Mouse (Mus musculus): ENCODE results near the gene Mogat2. TPM values are rescaled to one million over a fixed set of nuclear protein-coding genes. Genes with fewer than 3 reads are reported as not detected.

Gene Mogat2
- polyA plus RNA-seq, 1 experiment from 2014 or later: 1.3 TPM

DNA sequence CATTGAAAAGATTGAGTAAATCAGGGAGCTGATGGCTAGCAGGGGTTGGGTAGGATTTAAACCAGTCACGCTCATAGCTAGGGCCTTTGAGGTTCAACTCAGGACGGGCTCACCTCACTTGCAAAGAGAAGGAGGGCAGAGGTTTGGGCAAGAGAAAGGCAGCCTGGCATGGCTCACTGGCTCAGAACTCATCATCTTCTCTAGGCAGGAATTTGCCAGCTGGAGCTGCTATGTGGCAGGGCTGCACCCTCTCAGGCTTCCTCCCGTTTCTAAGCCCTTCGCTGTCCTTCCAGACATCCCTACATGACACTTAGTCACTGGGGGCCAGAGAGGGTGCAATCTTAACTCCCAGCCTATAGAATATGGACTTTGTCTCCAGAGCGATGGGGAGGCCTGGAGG lies 51.0 kb downstream of the Mogat2 start:
- no peak overlapping the region for H3K9ac ChIP-seq
- H3K4me3 ChIP-seq: no peak overlapping the region
- no peaks in the 10 kb centered on the region for H3K36me3 ChIP-seq
- H3K9me3 ChIP-seq: no peaks in the 10 kb centered on the region
- 0 out of 2 replicates have a peak, but pooled peaks cover 7% of the 10 kb centered on the region for H3K4me1 ChIP-seq (replicated peaks)
- WGBS: 84% methylated on average over 5 of the region's 5 CpGs
- H3K27ac ChIP-seq (replicated peaks): no peak overlapping the region
- ATAC-seq (ENCODE audit: low FRiP score, low read depth): no peak
- no peak overlapping the region for H3K4me2 ChIP-seq
- H3K27me3 ChIP-seq: 0 out of 2 replicates have a peak, but pooled peaks cover 4% of the 10 kb centered on the region

- 88% methylated on average over 3 of the region's 3 CpGs for WGBS
Measured at GRCm38 (mm10) chr7:99185405-99185804, 53.0 kb downstream of the Mogat2 start.

GRCm38 (mm10) chr7:99183751-99184150 lies 54.7 kb downstream of the Mogat2 start:
- H3K27ac ChIP-seq (replicated peaks): no peak overlapping the region
- H3K36me3 ChIP-seq: no peaks in the 10 kb centered on the region
- peaks cover 16% of the 10 kb centered on the region; the same call in 1 of the 2 replicates for H3K4me1 ChIP-seq (replicated peaks)
- no peaks in the 10 kb centered on the region for H3K9me3 ChIP-seq
- ATAC-seq (ENCODE audit: low FRiP score, low read depth): no peak
- H3K9ac ChIP-seq: no peak overlapping the region
- H3K4me3 ChIP-seq: no peak overlapping the region
- H3K27me3 ChIP-seq: 0 out of 2 replicates have a peak, but pooled peaks cover 4% of the 10 kb centered on the region
- WGBS: 73% methylated on average over 6 of the region's 6 CpGs
- H3K4me2 ChIP-seq: peak overlapping the region; percentile 82; the same call in 1 of the 2 replicates

More at GRCm38 (mm10) chr7:99185405-99185804, 53.0 kb downstream of the Mogat2 start:
- no peak for ATAC-seq (ENCODE audit: low FRiP score, low read depth)
- Histone ChIP-seq H3K4me1 (replicated peaks) (peaks cover 16% of the 10 kb centered on the region; the same call in 1 of the 2 replicates), H3K27ac (replicated peaks) (no peak overlapping the region), H3K9me3 (no peaks in the 10 kb centered on the region), H3K4me2 (no peak overlapping the region), H3K27me3 (0 out of 2 replicates have a peak, but pooled peaks cover 4% of the 10 kb centered on the region), H3K4me3 (no peak overlapping the region), H3K9ac (no peak overlapping the region), H3K36me3 (no peaks in the 10 kb centered on the region)

- peak within 1 kb of the TSS; percentile 56 for H3K4me3 ChIP-seq
- under 1% methylated on average over 63 of the region's 63 CpGs for WGBS
- H3K36me3 ChIP-seq: no peaks in the 10 kb centered on the region
- H3K9ac ChIP-seq: peak within 1 kb of the TSS; percentile 65
- ATAC-seq (ENCODE audit: low FRiP score, low read depth): peak; percentile 95
- H3K4me2 ChIP-seq: peak within 1 kb of the TSS; percentile 82
- peak within 1 kb of the TSS; percentile 82 for H3K27ac ChIP-seq (replicated peaks)
- H3K4me1 ChIP-seq (replicated peaks): peaks cover 16% of the 10 kb centered on the region; the same call in 1 of the 2 replicates
- H3K27me3 ChIP-seq: 0 out of 2 replicates have a peak, but pooled peaks cover 4% of the 10 kb centered on the region
- no peaks in the 10 kb centered on the region for H3K9me3 ChIP-seq
Measured at GRCm38 (mm10) chr7:99182432-99183172, 55.8 kb downstream of the Mogat2 start, which contains the start of gene Dgat2. TSS of gene Dgat2 (minus strand) at chr7:99182719.

DNA sequence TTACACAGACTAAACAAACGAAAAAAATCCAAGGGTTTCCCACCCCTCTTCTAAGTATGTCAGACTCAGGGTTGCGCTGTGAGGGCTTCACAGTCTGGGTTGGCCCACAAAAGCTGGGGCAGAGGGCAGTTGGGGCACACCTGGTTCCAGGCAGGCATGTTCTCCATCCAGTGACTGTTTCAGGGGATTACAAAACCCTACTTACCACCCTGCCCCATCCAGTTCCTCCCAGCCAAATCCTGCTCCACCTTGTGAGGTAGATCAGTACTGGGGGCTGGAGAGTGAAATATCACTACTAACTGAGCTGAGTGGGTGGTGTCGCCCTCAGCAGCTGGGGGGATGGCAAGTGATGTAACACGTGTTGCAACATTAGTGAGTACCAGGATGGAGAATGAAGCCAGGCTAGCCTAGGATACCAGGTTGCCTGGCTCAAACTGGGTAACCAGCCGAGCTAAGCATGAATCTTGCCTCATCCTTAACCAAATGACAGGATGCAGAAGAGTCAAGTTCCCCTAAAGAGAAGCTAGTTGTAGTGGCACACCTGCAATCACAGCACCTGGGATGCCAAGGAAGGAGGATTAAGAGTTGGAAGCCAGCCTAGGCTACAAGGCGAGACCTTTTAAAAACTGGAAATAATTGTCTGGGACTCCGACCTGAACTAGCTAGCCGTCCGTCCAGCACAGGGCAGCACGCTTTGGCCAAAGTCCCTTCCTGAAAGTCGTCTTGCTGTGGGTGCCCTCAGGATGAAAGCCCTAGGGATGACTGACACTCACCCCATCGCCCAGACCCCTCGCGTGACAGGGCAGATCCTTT lies 56.6 kb downstream of the Mogat2 start:
- Histone ChIP-seq H3K27me3 (0 out of 2 replicates have a peak, but pooled peaks cover 4% of the 10 kb centered on the region), H3K36me3 (no peaks in the 10 kb centered on the region), H3K9ac (peak overlapping the region; percentile 65), H3K4me2 (peak overlapping the region; percentile 82), H3K4me3 (peak overlapping the region; percentile 56), H3K4me1 (replicated peaks) (peaks cover 16% of the 10 kb centered on the region; the same call in 1 of the 2 replicates), H3K9me3 (no peaks in the 10 kb centered on the region), H3K27ac (replicated peaks) (peak overlapping the region; percentile 82)
- 21% methylated on average over 14 of the region's 14 CpGs for WGBS
- ATAC-seq (ENCODE audit: low FRiP score, low read depth): no peak

GRCm38 (mm10) chr7:99180162-99180561 lies 58.3 kb downstream of the Mogat2 start:
- no peak overlapping the region for H3K4me2 ChIP-seq
- no peak for ATAC-seq (ENCODE audit: low FRiP score, low read depth)
- H3K36me3 ChIP-seq: no peaks in the 10 kb centered on the region
- peaks cover 16% of the 10 kb centered on the region; the same call in 1 of the 2 replicates for H3K4me1 ChIP-seq (replicated peaks)
- no peak overlapping the region for H3K9ac ChIP-seq
- H3K9me3 ChIP-seq: no peaks in the 10 kb centered on the region
- no peak overlapping the region for H3K27ac ChIP-seq (replicated peaks)
- WGBS: 94% methylated on average over 1 of the region's 1 CpGs
- H3K4me3 ChIP-seq: no peak overlapping the region
- no peaks in the 10 kb centered on the region for H3K27me3 ChIP-seq

GRCm38 (mm10) chr7:99179271-99179670 lies 59.1 kb downstream of the Mogat2 start:
- Histone ChIP-seq H3K9ac (no peak overlapping the region), H3K27ac (replicated peaks) (no peak overlapping the region), H3K4me3 (no peak overlapping the region), H3K9me3 (no peaks in the 10 kb centered on the region), H3K27me3 (no peaks in the 10 kb centered on the region), H3K36me3 (no peaks in the 10 kb centered on the region), H3K4me1 (replicated peaks) (peaks cover 16% of the 10 kb centered on the region; the same call in 1 of the 2 replicates), H3K4me2 (no peak overlapping the region)
- ATAC-seq (ENCODE audit: low FRiP score, low read depth): no peak
- WGBS: 95% methylated on average over 9 of the region's 9 CpGs

DNA sequence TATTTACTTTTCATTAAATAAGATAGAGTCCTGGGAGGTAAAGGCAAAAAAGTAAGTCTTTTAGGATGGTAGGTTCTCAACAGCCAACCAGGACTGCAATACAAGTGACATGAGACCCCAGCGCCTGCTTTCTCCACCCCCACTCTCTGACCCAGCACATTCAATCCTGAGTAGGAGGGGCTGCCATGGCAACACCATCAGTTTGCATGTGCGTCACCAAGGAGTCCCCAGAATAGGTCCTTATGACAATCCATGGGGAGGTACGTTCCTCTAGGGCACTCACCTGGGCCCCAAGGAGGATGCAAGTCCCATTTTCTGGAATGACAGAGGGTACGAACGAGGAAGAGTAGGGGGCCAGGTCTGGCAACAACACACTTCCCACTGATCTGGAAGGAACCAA lies 61.0 kb downstream of the Mogat2 start:
- Histone ChIP-seq H3K9me3 (no peaks in the 10 kb centered on the region), H3K4me1 (replicated peaks) (peaks cover 10% of the 10 kb centered on the region; the same call in 1 of the 2 replicates), H3K27ac (replicated peaks) (no peak overlapping the region), H3K9ac (no peak overlapping the region), H3K4me2 (no peak overlapping the region), H3K27me3 (no peaks in the 10 kb centered on the region), H3K4me3 (no peak overlapping the region), H3K36me3 (no peaks in the 10 kb centered on the region)
- WGBS: 56% methylated on average over 5 of the region's 5 CpGs
- no peak for ATAC-seq (ENCODE audit: low FRiP score, low read depth)

GRCm38 (mm10) chr7:99175666-99176065 lies 62.8 kb downstream of the Mogat2 start:
- Histone ChIP-seq H3K36me3 (no peaks in the 10 kb centered on the region), H3K4me3 (no peak overlapping the region), H3K27me3 (no peaks in the 10 kb centered on the region), H3K9me3 (no peaks in the 10 kb centered on the region), H3K4me2 (no peak overlapping the region), H3K4me1 (replicated peaks) (0 out of 2 replicates have a peak, but pooled peaks cover 2% of the 10 kb centered on the region), H3K27ac (replicated peaks) (no peak overlapping the region), H3K9ac (no peak overlapping the region)
- ATAC-seq (ENCODE audit: low FRiP score, low read depth): no peak
- 93% methylated on average over 9 of the region's 9 CpGs for WGBS

DNA sequence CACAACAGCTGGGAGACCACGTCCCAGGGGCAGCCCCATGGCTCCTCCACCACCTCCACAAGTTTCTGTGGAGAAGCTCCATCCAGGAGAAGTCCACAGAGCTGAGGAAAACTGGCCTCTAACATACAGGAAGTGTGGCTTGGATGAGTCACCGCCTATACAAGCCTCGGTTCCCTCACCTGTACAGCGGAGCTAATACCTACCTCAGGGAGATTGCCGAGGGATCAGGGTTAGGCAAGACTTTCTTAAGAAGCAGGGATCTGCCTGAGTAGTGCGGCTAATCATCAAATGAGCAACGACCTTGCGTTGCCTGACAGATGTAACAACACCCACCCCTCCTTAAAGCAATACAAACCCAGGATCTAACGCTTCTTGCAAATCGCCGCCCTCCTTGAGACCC lies 63.3 kb downstream of the Mogat2 start:
- Histone ChIP-seq H3K27ac (replicated peaks) (no peak overlapping the region), H3K4me1 (replicated peaks) (no peaks in the 10 kb centered on the region), H3K36me3 (no peaks in the 10 kb centered on the region), H3K4me2 (no peak overlapping the region), H3K4me3 (no peak overlapping the region), H3K9me3 (no peaks in the 10 kb centered on the region), H3K9ac (no peak overlapping the region), H3K27me3 (no peaks in the 10 kb centered on the region)
- 86% methylated on average over 11 of the region's 11 CpGs for WGBS
- no peak for ATAC-seq (ENCODE audit: low FRiP score, low read depth)

GRCm38 (mm10) chr7:99174006-99174405 lies 64.4 kb downstream of the Mogat2 start:
- H3K4me1 ChIP-seq (replicated peaks): no peaks in the 10 kb centered on the region
- H3K4me2 ChIP-seq: no peak overlapping the region
- no peak overlapping the region for H3K27ac ChIP-seq (replicated peaks)
- no peak for ATAC-seq (ENCODE audit: low FRiP score, low read depth)
- H3K36me3 ChIP-seq: no peaks in the 10 kb centered on the region
- no peaks in the 10 kb centered on the region for H3K9me3 ChIP-seq
- 61% methylated on average over 4 of the region's 4 CpGs for WGBS
- H3K27me3 ChIP-seq: no peaks in the 10 kb centered on the region
- no peak overlapping the region for H3K4me3 ChIP-seq
- no peak overlapping the region for H3K9ac ChIP-seq

DNA sequence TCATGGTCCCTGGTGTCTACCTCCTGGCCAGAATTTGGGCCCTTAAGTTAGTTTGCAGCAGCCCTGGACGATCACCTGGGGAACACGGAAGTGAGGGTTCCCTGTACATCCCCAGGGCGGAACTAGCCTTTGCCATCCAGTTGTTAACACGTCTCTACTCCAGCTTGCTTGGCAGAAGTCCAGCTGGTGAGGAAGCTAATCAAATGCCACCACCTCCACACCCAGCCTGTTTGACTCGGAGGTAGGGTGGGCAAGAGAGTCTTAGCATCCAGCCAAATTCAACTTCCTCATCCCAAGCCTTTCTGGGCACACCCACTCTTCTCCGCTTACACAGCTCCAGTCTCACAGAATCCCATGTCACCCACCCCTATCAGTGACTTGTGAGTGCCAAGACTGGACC lies 65.5 kb downstream of the Mogat2 start:
- Histone ChIP-seq H3K27ac (replicated peaks) (no peak overlapping the region), H3K9me3 (no peaks in the 10 kb centered on the region), H3K9ac (no peak overlapping the region), H3K27me3 (no peaks in the 10 kb centered on the region), H3K4me1 (replicated peaks) (no peaks in the 10 kb centered on the region), H3K4me3 (no peak overlapping the region), H3K4me2 (no peak overlapping the region), H3K36me3 (no peaks in the 10 kb centered on the region)
- no peak for ATAC-seq (ENCODE audit: low FRiP score, low read depth)
- 87% methylated on average over 6 of the region's 6 CpGs for WGBS

Measured in hindbrain, embryonic 15.5 days (tissue).